Mouse (Mus musculus) embryonic facial prominence, embryonic 13.5 days (tissue): ENCODE data around the gene Nhlh1. TPM values are rescaled to one million over a fixed set of nuclear protein-coding genes. Genes with fewer than 3 reads are reported as not detected.

Experiments
- ATAC-seq: fragments of 200-750 bp; cut with Nextera tagmentation; 2 replicates; pipeline ENCODE4 v1.8.0; 2017; ENCODE audit warnings: low read depth; ENCODE audit not compliant: insufficient number of reproducible peaks, insufficient read depth, low FRiP score, low TSS enrichment
- H3K27ac ChIP-seq: fragments of 300-500 bp; sonication (generic); 2 replicates; pipeline ENCODE4 v1.5.1; 2015; ENCODE audit warnings: moderate library complexity, mild to moderate bottlenecking, inconsistent platforms
- H3K27me3 ChIP-seq: fragments of 300-500 bp; sonication (generic); 2 replicates; pipeline ENCODE4 v1.6.1; 2015; ENCODE audit warnings: mild to moderate bottlenecking, inconsistent platforms
- H3K36me3 ChIP-seq: fragments of 300-500 bp; sonication (generic); 2 replicates; pipeline ENCODE4 v1.6.1; 2015; ENCODE audit warnings: mild to moderate bottlenecking, inconsistent platforms
- H3K4me1 ChIP-seq: fragments of 300-500 bp; sonication (generic); 2 replicates; pipeline ENCODE4 v1.6.1; 2015; ENCODE audit warnings: inconsistent platforms
- H3K4me2 ChIP-seq: fragments of 300-500 bp; sonication (generic); 2 replicates; pipeline ENCODE4 v1.6.1; 2015; ENCODE audit warnings: moderate library complexity, mild to moderate bottlenecking, inconsistent platforms
- H3K4me3 ChIP-seq: fragments of 300-500 bp; sonication (generic); 2 replicates; pipeline ENCODE4 v1.5.1; 2015; ENCODE audit warnings: mild to moderate bottlenecking, inconsistent platforms
- H3K9ac ChIP-seq: fragments of 300-500 bp; sonication (generic); 2 replicates; pipeline ENCODE4 v1.6.1; 2015; ENCODE audit warnings: mild to moderate bottlenecking, inconsistent platforms
- H3K9me3 ChIP-seq: fragments of 300-500 bp; sonication (generic); 2 replicates; pipeline ENCODE4 v1.6.1; 2016; ENCODE audit warnings: inconsistent platforms
- WGBS: fragments of 180-500 bp; shearing (Covaris S2); methylation state at CpG from one replicate; pipeline ENCODE4 v1.1.7; 2015; ENCODE audit warnings: mixed read lengths; 5-methylcytosine and 5-hydroxymethylcytosine counted together
- polyA plus RNA-seq: library from polyadenylated mRNA; unstranded; fragments of >200 nt; fragmentation: Nextera tagmentation; extraction: Ambion mirVana; gene quantifications from 2 replicates; pipeline ENCODE4 v1.2.1, GENCODE M21; 2015

The Nhlh1 gene
- polyA plus RNA-seq, 1 experiment from 2014 or later: 0.66 TPM

DNA sequence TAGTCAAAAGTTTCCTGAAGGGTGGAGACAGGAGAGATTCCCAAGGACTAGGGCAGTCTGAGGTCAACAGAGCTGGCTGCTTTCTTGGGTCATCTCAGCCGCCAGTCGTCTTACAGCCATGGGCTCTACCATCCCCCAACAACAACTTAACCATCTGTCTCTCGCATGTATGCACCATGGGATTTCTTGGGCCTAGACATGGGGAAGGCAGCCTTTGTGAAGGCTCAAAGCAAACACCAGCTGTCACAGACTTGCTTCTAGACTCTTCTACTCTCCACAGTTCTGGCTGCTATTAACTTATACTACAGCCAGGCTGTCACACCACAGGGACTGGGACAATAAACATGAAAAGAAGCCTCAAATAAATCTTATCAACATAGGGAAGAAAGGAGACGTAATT lies 14.2 kb upstream of the Nhlh1 start:
- Histone ChIP-seq H3K27me3 (no peaks in the 10 kb centered on the region), H3K36me3 (peaks cover 98% of the 10 kb centered on the region), H3K9me3 (no peaks in the 10 kb centered on the region), H3K4me2 (no peak overlapping the region), H3K4me3 (no peak overlapping the region), H3K9ac (no peak overlapping the region), H3K4me1 (no peaks in the 10 kb centered on the region), H3K27ac (no peak overlapping the region)
- ATAC-seq: no peak
- 81% methylated on average over 4 of the region's 4 CpGs for WGBS

DNA sequence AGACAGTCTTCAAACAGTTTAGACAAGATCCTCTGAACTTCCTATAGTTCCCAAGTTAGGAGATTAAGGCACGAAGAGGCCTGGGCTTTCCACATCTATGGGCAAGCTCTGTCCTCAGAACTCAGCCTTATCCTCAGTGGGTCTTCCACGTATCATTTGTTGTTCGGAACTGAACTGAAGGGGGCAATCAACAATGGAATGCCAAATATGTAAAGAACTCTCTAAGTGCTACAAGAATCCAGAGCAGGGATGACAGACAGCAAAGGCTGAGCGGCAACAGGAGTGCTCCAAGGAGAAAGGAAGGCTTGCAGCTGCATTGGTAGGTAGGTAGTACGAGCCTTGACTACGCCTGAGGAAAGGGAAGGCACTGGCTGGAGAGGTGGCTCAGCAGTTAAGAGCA lies 12.9 kb upstream of the Nhlh1 start:
- 59% methylated on average over 6 of the region's 6 CpGs for WGBS
- H3K4me1 ChIP-seq: no peaks in the 10 kb centered on the region
- H3K27ac ChIP-seq: no peak overlapping the region
- ATAC-seq: no peak
- H3K4me2 ChIP-seq: no peak overlapping the region
- H3K4me3 ChIP-seq: no peak overlapping the region
- no peaks in the 10 kb centered on the region for H3K27me3 ChIP-seq
- H3K9me3 ChIP-seq: no peaks in the 10 kb centered on the region
- H3K9ac ChIP-seq: no peak overlapping the region
- peaks cover 100% of the 10 kb centered on the region for H3K36me3 ChIP-seq

DNA sequence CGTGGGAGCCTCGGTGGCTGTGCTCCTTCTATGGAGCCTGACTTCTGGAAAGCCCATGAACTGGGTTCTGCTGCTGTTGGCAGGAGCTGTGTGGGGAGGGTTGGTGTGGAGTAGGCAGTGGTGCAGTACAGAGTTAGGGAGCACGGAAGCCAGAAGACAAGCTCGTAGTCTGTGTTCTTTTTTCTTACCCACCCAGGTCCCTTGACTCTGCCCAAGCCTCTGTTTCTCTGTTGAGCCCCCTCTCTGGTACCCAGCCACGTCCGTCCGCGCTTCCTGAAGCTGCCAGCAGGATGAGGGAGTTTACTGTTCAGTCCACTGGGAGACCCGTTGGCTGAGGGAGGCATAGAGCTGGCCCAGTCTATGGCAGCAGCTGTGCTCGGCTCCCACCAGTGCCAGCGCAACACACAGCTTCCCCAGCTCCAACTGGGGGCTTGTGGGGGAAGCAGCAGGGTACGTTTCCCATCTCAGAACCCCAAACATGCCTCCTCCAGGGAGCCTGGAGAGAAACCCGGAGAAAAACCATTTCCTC lies 7.3 kb upstream of the Nhlh1 start:
- Histone ChIP-seq H3K4me1 (peaks cover 10% of the 10 kb centered on the region), H3K4me3 (no peak overlapping the region), H3K36me3 (peaks cover 62% of the 10 kb centered on the region), H3K4me2 (no peak overlapping the region), H3K9ac (no peak overlapping the region), H3K27ac (no peak overlapping the region), H3K9me3 (no peaks in the 10 kb centered on the region), H3K27me3 (no peaks in the 10 kb centered on the region)
- WGBS: 73% methylated on average over 13 of the region's 13 CpGs
- ATAC-seq: no peak

DNA sequence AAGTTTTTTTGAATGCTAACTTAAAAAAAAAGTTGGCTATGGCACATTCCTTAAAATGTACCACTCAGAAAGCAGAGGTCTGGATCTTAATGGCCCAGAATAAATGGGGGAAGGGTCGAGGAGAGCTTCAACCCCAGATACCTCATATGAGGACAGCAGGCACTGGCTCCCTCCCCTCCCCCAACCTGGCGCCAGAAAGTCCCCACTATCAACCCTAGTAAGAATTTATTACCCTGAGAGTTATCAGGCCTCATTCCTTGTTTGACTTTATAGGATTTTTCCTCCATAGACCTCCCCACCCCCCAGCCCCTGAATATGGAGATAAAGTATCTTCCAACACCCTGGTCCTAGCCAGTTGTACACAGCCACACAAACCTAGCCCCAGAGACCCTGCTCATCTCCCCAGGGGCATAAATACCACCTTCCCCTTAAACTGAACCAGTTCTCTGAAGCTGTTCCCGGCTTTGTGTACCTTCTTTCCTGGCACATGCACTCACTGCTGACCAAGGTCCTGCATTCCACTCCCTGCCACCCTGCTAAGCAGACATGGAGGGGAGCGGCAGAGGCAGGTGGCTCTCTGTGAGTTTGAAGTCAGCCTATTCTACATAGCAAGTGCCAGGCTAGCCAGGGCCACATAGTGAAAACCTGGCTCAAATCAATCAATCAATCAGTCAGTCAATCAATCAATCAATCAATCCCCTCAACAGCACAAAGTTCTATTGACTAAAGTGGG lies 6.1 kb upstream of the Nhlh1 start:
- Histone ChIP-seq H3K4me3 (no peak overlapping the region), H3K9me3 (no peaks in the 10 kb centered on the region), H3K27ac (no peak overlapping the region), H3K9ac (0 out of 2 replicates have a peak overlapping the region, but pooled peaks have one; percentile 6), H3K36me3 (peaks cover 49% of the 10 kb centered on the region), H3K4me2 (no peak overlapping the region), H3K4me1 (peaks cover 14% of the 10 kb centered on the region), H3K27me3 (no peaks in the 10 kb centered on the region)
- ATAC-seq: no peak
- 76% methylated on average over 4 of the region's 4 CpGs for WGBS

DNA sequence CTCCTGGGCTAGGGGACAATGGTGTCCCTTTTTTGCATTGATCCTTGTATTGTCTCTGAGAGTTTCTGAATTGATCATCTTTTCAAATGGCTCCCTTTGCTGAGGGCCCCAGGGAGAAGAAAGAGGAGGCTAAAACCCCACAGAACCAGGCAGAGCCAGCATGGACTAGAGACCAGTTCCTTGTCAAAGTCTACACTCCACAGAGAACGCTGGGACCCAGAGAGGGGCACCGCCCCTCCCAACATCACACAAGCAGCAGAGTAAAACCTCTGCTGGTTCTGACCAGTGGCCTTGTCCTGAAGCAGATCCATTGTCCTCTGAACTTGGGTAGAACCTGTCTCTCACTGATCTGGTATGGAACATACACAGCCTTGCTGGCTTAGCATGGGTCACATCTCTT lies 4.7 kb upstream of the Nhlh1 start:
- H3K27me3 ChIP-seq: peaks cover under 1% of the 10 kb centered on the region; the same call in 1 of the 2 replicates
- peaks cover 36% of the 10 kb centered on the region for H3K36me3 ChIP-seq
- 86% methylated on average over 2 of the region's 2 CpGs for WGBS
- H3K4me3 ChIP-seq: no peak overlapping the region
- no peak overlapping the region for H3K9ac ChIP-seq
- no peak for ATAC-seq
- H3K4me1 ChIP-seq: peaks cover 26% of the 10 kb centered on the region
- H3K27ac ChIP-seq: no peak overlapping the region
- H3K4me2 ChIP-seq: no peak overlapping the region
- H3K9me3 ChIP-seq: no peaks in the 10 kb centered on the region

DNA sequence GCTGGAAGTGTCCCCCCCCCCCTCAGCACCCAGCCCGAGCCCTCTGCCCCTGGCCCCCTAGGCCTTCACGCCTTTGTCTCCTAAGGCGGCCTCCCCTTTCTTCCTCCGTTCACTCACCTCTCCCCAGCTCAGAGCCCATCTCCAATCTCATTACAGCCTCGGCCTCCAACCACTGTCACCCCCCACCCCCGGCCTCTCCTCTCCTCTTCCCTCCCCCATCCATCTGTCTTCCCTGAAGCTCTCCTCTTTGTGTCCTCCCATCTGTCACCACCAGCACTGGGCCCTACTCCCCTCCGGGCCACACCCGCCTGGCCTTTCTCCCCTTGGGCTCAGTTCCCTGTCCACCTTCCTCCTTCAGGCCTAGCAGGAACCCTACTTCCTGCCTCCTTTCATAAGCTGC lies 3.8 kb upstream of the Nhlh1 start:
- Histone ChIP-seq H3K4me1 (peaks cover 26% of the 10 kb centered on the region), H3K36me3 (peaks cover 27% of the 10 kb centered on the region), H3K4me3 (no peak overlapping the region), H3K9me3 (no peaks in the 10 kb centered on the region), H3K27ac (no peak overlapping the region), H3K27me3 (peaks cover 9% of the 10 kb centered on the region), H3K9ac (no peak overlapping the region), H3K4me2 (no peak overlapping the region)
- ATAC-seq: no peak
- 44% methylated on average over 8 of the region's 8 CpGs for WGBS

DNA sequence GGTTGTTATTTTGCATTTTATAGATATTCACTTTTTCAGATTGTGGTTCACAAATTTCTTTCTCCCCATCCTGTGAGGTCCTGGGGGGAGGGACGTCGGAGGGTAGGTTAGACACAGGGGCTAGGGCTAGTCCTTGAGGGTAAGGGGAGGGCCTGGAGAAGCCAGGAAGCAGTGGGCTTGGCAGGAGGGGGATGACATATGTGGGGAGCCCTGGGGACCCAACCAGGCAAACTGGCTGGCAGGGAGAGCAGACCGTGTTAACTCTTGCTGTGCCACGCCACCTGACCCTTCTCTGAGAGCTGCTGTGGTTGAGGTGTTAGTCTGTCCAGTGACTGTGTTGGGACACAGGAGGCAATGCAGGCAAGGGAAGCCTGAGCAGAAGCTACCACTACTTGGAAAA lies 3.3 kb upstream of the Nhlh1 start:
- peaks cover 26% of the 10 kb centered on the region for H3K4me1 ChIP-seq
- H3K36me3 ChIP-seq: peaks cover 21% of the 10 kb centered on the region
- H3K9ac ChIP-seq: no peak overlapping the region
- no peaks in the 10 kb centered on the region for H3K9me3 ChIP-seq
- 46% methylated on average over 4 of the region's 4 CpGs for WGBS
- ATAC-seq: no peak
- H3K27me3 ChIP-seq: peaks cover 15% of the 10 kb centered on the region
- H3K4me3 ChIP-seq: no peak overlapping the region
- H3K27ac ChIP-seq: no peak overlapping the region
- no peak overlapping the region for H3K4me2 ChIP-seq

DNA sequence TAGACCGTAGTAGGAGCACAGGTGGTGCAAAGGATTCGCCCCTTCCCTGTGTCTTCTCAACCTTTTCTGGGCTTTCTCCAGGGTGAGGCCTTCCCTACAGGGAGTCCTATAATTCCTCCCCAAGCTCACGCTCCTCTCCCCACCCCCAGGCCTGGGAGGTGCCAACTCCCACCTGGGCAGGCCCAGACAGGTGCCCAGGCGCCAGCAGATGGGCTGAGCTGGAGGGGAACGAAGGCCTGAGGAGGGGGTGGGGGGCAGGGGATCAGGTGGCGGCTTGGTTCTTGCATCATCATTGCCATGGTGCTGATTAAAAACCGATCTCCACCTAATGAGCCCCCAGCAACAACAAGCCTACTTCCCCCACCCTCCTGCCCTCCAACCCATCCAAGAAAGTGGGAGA lies 1.5 kb upstream of the Nhlh1 start:
- H3K27ac ChIP-seq: no peak overlapping the region
- no peak overlapping the region for H3K9ac ChIP-seq
- peaks cover 31% of the 10 kb centered on the region for H3K4me1 ChIP-seq
- H3K36me3 ChIP-seq: peaks cover 4% of the 10 kb centered on the region
- peaks cover 33% of the 10 kb centered on the region for H3K27me3 ChIP-seq
- H3K4me3 ChIP-seq: no peak overlapping the region
- H3K9me3 ChIP-seq: no peaks in the 10 kb centered on the region
- WGBS: 51% methylated on average over 7 of the region's 7 CpGs
- 0 out of 2 replicates have a peak, but pooled peaks have one; percentile 33 for ATAC-seq
- H3K4me2 ChIP-seq: no peak overlapping the region

DNA sequence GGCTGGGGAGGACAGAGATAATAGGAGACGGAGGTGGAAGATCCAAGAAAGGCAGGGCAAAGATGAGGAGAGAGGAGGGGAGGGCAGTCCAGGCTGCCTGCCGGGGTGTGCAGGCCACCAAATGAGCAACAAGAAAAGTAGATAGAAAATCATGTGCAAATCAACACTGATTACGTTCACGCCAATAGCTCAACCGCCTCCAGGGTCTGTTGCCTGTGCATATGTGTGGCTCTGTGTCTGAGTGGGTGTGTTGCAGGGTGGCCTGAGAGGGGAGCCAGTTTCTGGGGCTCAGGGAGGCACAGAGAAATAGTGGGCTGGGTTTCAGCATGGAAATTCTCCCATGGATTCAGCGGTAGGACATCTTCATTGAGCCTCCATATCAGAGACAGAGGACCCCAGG lies 948 bp upstream of the Nhlh1 start:
- no peak for ATAC-seq
- Histone ChIP-seq H3K36me3 (no peaks in the 10 kb centered on the region), H3K4me1 (peaks cover 36% of the 10 kb centered on the region), H3K4me2 (no peak overlapping the region), H3K27ac (peak overlapping the region; percentile 36; the same call in 1 of the 2 replicates), H3K9me3 (no peaks in the 10 kb centered on the region), H3K4me3 (no peak overlapping the region), H3K9ac (peak overlapping the region; percentile 21; the same call in 1 of the 2 replicates), H3K27me3 (peaks cover 38% of the 10 kb centered on the region)
- WGBS: 54% methylated on average over 6 of the region's 6 CpGs

DNA sequence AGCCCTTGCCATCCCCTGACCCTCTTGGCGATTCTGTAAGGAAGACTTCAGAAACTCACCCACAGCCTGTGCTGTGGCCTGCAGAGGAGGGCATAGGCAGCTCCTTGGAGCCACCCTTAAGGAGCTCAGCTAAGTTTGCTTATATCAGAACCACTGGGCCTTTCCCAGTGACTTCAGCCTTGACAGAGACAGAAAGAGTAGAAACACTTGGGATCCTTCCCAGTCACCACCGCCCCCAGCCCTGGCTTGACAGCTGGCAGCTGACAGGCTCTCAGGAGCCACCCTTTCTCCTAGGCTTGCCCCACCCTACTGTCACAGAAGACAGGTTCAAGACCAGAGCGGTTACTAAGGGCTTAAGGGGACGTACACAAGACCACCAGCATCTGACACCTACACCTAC lies 1.1 kb downstream of the Nhlh1 start:
- Histone ChIP-seq H3K27me3 (peaks cover 57% of the 10 kb centered on the region), H3K9me3 (no peaks in the 10 kb centered on the region), H3K27ac (no peak overlapping the region), H3K4me2 (no peak overlapping the region), H3K36me3 (no peaks in the 10 kb centered on the region), H3K9ac (no peak overlapping the region), H3K4me3 (no peak overlapping the region), H3K4me1 (peaks cover 39% of the 10 kb centered on the region)
- 70% methylated on average over 4 of the region's 4 CpGs for WGBS
- ATAC-seq: no peak

DNA sequence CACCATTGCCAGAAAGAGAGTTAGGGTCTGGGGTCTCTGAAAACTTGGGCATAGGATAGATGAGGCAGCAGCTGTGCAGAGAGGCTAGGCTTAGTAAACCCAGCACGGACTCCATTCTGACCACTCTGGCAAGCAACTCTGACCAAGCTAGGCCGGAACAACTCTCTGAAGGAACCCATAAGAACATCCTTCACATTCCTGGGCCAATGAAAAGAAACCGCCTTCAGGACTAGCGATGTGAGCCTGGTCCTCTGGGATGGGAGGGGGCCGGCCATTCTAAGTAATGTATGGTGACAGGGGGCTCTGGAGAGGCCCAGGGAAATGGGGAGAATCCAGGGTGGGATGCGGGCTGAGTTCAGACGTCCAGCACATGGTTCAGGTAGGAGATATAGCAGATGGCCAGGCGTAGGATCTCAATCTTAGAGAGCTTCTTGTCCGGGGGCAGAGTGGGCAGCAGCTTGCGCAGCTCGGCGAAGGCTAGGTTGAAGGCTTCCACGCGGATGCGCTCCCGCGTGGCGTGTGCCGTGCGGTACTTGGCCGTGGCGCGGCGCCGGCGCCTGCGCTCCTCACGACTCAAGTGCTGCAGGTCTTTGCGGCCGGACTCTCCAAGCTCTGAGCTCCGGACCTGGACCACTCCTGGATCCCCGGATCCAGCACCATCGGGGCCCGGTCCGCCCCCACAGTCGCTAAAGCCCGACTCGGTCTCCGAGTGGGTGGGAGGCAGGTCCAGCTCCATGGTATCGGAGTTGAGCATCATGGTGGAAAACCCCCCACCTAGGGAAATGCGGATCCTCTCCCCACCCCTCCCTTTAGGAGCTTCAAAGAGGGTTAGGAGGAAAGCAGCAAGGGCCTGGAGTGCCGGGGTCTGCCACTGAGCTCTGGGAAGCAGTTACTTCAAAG lies 3.6 kb downstream of the Nhlh1 start:
- Histone ChIP-seq H3K4me1 (peaks cover 38% of the 10 kb centered on the region), H3K9me3 (no peaks in the 10 kb centered on the region), H3K27me3 (peaks cover 70% of the 10 kb centered on the region), H3K4me2 (peak overlapping the region; percentile 73), H3K9ac (peak overlapping the region; percentile 67), H3K27ac (no peak overlapping the region), H3K36me3 (no peaks in the 10 kb centered on the region), H3K4me3 (peak overlapping the region; percentile 43)
- under 1% methylated on average over 42 of the region's 42 CpGs for WGBS
- no peak for ATAC-seq
